Mouse (Mus musculus) kidney, adult 8-10 months (tissue): ENCODE measurements at regions not wholly inside any gene's neighbourhood (a gene's known extent, or its start where the extent isn't known, plus 50 kb on each side); places are given as distances from the start of the nearest gene placed in this dataset.
A peak's percentile ranks its signal among the peaks of the same experiment; 100 is the strongest.

Experiments used
- DNase-seq, 2 experiments: peaks; one replicate each; pipeline ENCODE4 v3.0.0; 2022

DNA sequence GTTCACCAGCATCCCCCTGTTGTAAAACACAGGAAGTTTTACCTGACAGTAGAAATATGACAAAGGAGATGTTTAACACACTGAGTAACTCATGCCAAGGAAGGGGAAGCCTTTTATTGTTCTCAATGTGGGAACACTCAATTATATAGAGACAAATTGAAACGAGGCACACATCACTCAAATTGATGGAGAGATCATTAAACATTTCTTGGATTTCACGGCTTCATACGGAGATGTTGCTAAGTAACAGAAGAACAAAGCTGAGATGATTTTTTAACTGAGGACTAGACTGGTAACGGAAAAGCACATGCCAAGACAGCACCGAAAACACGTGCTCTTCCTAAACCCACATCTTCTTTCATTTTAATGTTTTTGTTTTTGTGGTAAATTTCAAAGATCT lies 437.0 kb upstream of the Intu start:
- DNase-seq, result no peak

DNA sequence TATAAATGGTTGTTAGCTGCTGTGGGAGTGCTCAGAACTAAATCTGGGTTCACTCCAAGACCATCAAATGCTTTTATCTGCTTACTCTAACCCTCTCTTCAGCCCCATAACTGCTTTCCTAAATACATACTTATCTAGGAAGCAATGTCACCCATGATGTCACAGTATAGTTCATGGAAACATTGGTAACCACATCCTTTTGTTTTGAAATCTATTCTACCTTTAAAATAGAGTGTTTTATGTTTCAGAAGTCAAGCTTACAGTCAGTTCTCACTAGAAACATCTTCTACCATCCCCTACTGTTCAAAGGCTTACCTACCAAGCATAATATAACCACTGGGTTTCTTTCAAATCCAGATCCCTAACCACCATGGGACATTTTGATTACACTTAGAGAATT lies 436.4 kb upstream of the Intu start:
- DNase-seq, result no peak

DNA sequence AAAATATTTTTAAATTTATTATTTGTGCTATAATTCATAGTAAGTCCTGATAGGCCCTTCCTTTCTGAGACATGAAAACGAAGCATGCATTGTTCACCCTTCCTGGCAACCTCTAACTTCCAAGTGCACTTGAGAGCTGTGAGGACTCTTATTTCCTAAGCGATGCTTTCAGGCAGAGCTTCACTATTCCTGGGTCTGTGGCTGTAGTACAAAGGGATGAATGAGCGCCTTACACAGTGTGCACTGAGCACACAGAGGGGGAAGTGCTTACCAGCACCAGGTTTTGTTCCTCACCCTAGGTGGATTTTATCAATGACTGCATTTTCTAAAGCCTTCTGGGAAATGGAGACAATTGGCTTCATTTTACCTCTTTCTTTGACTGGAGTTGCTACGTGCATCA lies 428.4 kb upstream of the Intu start:
- DNase-seq, result peak; percentile 1 to 11

DNA sequence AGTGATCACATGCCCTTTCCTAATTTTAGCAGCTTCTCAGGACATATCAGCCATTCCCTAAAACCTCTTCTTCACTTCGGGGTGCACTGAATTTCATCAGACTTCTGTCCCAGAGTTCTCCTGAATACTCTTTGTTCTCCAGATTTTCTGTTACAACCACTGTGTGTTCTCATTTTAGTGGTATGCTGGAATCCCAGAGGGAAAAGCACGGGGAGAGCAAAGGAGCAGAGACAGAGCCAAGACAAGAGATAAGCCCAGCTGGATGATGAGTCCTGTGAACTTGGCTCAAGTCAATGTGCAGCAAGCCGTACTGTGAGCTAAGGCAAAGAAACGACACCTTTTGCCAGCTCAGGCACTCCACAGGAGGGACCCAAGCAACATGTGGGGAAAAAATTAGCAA lies 416.3 kb upstream of the Intu start:
- no peak for DNase-seq

DNA sequence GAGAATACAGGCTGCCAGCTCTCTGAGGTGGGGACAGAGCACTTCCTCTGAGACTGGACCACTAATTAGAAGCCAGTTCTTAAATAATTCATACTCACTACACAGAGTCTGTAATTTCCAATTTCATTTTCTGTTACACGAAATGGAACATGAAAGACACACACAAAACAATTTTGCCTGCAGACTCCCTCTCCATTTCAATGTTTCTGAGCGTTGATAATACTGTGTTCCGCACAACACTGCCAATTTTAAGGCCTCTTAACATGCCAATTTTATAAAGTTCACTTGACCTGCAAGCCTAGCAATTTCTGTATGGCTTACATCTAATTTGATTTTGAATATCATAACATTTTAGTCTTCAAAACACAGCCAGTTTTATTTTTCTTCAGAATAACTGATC lies 412.5 kb upstream of the Intu start:
- no peak for DNase-seq

DNA sequence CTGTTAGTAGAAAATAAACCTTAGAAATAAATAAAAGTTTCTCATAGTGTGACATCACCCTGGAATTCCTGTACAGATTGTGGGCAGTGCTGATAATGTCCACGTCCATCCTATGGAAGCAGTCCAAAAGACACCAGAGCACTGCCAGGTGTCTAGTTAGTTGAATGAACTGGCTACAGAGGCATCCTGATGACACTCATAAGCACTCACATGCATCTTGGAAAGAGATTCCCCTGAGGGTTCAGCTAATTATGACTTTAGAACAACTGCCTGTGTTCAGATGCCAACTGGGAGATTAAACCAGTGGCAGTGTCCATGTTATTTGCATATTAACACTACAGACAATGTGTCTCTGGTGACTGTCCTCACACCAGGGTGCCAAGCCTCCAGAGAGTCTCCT lies 411.6 kb upstream of the Intu start:
- DNase-seq, result no peak

DNA sequence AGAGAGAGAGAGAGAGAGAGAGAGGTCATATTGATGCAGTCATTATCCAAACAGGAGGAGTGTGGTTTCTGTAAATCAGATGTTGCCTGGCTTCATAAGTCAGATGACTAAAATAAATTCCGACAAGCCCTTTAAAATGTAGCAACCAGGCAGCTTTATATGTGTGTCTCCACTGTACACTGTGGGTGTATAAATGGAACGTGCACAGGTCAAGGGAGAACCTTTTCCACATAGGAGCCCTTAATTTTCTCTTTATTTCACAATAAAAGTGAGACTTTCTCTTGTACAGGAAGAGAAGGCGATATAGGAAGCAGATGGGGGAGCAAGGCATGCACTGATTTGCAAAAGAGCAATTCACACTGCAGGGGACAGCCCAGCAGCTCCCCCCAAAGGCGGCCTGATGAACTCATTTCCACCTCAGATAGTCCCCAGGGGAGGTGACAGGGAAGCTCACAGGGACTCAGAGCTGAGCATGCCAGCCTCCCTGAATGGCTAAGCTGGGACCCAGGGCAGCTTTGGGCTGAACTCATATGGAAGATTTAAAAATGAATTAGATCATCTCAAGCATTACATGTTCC lies 410.7 kb upstream of the Intu start:
- DNase-seq, result peak; percentile 4 to 23

DNA sequence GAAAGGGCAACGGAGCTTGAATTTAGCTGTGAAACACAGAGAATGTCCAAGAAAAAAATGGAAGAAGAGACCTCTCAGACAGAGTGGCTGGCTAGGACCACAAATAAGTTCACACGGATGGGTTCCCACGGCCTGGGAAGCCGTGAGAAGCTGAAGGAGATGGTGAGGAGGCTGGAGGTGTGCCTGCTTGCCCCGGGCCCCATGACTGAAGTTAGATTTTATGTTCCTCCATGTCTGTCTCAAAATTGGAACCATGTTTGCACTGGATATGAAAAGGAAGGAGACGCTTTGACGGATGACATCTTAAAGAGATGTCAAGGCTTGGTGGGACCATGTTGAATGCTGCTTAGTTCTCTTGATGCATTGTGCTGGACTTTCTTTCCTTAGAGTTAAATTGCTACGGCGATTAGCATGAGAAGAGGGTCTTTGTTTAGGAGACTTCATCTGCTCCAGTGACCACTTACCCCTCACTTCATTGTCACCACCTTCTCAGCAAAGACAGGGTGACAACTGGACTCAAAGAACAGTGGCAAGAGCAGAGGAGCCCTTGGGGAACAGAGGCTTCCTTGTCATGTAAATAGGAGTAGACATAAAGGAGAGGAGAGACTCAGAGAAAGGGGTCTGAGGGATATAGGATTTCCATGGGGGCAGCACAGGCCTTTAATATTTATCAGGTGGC lies 407.4 kb upstream of the Intu start:
- no peak for DNase-seq

DNA sequence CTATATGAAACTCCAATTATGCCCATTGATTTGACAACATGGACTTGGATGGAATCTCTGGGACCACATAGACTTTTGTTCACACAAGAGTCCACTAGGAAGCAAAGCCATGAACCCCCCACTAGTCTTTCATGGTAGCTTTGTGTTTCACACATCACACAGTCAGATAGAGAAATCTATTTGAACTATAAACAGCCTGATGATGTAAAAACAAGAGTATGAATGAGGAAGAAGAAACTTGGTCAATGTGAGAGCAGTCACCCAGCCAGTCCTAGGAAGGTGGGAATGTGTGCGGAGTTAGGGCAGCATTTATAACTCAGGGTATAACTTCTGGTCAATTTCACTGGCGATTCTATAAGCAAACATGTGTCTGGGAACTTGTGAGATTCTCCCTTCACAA lies 404.2 kb upstream of the Intu start:
- no peak for DNase-seq

DNA sequence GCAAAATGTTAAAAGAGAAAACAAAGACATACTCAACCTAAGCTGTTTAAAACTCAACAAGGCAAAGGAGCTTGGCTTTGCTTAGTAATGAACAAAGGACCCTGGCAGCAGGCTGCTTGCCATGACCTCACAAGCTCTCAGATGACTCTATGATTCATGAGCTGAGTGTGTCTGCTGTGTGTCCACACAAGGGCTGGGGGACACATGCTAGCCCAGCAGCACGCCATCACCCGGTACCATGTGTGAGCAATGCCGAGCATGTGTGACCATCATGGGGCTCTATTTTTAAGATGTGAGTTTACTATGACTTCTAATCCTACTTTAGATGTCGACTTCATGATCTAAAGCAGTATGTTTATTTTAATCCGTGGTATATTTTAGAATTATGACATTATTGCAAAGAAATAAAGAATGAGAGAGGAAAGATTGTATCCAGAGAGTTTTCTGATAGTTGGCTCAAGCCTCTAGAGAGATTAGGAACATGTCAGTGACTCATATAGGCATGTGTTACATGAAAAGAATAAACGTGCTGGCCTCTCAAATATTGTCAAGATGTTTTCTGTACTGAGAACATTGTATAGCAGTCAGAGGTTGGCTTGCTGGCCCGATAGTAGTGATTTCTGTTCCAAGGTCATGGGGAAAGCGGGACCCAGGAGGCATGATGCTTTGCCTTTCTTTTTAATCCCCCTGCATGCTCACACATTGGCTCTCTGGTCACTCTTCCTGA lies 400.1 kb upstream of the Intu start:
- no peak for DNase-seq

DNA sequence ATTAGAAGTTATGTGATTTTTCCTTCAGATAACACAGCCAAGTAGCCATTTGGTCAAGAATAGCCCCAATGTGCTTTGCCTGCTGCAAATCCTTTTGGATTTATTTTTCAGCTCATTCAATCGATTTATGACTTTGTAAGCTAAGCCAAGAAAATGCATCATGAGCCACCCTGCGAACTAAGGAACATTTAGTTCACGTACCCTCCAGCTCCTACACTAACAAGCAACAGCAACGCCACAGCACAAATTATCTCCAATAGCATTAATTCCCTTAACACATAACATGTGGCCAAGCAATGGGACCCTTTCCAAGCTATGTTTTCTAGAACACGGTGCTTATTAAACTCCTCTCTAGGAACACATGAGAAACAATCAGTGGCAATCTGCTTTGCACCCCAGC lies 392.4 kb upstream of the Intu start:
- DNase-seq, result peak in 1 of 2 experiments; percentile 25

DNA sequence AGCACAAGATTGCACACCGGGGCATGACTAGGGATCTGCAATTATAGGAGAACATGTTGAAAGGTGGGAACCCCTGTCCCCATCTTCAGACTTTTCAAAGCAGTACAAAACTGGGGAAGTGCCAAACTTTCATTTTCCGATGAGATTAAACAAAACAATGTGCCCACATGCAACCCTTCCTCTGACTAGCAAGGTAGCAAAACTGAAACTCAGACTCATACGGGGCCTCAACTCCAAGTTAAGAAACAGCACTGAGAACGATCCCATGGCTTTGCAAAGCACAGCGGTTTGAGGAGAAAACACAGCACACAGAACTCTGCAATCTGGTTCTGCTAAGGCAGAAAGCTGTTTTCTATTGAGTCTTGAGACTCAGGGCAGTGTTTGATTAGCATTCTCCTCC lies 388.9 kb upstream of the Intu start:
- no peak for DNase-seq

DNA sequence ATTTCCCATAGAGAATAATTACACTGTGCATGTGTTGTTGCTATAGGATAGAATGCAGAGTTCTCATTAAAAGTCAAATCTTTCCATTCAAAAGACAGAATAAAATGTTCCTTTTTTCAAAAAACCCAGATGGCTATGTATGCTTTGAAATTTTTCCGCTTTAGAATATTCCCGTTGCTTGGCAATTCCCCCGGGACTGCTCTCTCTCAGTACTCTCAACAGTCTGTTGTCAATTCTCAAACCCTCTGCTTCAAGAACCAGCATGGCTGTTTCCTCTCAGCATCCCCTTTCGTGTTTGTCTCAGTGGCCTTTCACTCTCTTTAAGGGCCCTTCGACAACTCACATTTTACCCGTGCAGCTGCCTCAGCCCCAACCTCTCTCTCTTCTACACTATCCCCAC lies 372.5 kb upstream of the Intu start:
- no peak for DNase-seq

DNA sequence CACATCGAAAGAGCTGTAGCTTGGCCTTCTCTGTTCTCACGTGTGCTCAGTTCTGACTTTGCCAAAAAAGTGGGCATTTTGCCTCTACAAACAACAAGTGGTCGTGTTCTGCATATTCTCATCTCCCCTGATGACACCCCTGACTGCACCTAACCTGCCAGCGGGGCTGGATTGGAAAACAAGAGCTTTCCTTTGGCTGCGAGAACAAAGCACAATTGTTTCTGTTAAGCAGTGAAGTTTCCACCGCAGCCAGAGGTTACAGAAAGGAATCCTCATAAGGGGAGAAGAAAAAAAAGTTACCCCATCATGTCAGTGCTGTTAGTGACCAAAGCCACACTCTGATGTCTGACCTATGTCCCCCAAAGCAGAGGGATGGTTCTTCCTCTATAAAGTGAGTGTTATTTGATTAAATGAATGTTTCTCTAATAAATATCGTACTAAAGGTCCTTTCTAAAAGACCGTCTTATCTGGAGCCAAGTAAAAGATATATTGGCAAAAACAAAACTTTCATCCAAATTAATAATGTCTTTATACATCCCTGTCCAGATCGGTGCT lies 371.4 kb upstream of the Intu start:
- DNase-seq, result no peak

DNA sequence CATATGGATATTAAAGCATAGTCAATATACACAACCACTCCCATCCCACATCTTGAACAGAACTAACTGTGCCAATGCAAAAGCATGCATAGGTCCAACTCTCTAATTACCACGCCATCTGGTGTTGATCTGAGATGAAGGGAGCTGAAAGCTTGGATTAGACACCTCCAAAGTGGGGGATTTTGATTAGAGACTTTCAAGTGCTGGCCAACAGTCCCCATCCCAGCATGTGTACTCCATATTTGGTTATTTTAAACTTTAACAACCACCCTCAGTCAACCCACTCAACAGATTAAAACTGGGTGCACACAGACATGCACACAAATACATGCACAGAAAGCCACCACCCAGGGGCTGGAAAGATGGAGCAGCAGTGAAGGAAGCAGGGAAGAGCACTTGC lies 366.9 kb upstream of the Intu start:
- no peak for DNase-seq

DNA sequence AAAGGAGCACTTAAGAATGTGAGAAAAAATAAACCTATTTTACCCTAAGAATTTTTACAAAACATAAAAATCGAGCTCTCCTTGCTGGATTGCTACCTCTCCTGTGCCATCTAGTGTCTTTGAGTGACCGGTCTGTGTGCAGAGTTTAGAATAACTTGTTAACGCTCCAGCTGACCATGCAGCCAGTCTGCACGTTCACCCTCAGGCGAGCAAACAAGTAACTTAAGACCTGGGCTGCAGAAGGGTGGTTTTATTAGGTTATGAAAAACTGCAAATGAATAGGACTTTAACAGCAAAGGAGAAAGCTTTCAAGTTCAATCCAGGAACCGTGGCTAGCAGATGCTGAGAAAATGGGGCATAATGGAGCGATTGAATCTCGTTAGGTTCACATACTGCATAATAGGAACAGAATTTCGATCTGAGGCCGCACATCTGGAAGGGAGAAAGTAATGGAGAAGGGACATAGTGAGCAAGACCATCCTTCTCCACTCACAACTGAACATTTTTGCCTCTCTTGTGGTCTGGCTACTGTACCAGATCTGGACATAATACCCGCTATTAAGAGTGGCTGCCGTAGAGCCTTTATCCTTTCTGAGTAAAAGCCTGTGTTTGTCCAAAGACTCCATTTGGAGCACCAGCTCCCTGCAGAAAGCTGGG lies 363.0 kb upstream of the Intu start:
- no peak for DNase-seq

DNA sequence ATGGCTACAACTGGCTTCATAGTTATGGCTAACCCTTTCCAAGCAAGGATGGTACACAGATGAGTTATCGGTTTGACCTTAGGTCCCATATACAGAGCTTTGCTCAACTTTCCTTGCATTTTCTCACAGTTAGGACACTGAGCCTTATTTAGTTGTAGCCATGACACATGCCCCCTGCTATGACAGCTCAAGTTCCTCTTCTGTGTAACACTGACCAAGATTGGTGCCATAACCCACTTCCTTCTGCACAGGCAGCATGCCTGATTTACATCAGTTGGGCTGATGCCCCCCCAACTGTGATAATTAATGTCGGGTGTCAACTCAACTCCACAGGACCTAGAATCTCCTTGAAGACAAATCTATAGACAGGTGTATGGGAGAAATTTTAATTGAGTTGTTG lies 361.5 kb upstream of the Intu start:
- no peak for DNase-seq

DNA sequence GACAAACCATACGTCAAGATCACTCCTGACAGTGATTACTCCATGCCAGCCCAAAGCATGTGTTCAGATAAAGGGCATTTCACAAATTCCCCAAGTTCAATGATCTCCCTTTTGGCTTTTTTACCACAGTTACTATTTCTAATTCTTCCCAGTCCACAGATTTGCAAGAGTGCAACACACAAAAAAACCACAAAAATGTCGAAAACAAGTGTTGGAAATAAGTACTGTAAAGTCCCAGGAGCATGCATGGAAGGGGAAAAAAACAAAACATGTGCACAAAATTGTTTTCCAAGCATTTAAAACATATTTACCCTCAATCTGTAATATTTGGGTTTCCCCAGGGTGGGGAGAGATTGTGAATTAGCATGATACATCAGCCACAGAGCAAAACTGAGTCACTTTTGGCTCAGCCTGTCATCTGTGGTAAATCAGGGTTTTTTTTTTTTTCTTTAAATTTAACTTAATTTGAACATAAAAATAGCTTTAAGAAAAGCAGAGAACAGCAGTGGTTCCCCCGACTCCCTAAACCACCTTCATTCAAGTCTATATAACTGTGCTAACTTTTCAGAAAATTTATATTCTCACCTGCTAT lies 351.3 kb upstream of the Intu start:
- no peak for DNase-seq

DNA sequence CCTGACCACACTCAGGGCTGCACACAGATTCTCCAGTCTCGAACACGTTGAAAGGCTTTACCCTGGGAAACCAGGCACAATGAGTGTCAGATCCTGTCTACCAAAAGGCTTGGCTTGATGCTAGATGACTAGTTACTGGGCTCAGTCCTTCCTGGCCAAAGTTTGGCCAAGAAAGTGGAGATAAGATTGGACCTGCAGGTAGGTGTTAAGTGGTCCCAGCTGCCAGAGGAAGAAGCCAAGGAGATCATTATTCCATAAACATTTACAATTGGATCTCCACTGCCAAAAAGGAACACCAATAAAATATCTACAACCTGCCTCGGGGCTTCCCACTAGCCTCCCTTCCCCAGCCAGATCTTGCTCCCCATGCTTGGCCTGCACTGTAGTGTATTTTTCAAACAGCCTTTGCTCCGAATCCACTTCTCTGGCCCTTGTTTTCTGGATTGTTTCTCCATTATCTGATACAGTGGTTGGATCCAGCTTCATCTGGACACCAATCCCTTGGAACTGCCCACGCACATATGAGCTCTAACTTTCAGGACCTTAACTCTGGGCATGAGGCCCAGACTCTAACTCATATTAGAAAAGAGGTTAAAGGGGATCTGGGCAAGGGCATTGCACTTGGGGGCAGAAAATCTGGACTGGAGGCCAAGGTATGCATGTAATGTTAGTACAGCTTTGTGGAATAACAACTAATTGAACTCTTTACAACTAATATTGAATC lies 345.3 kb upstream of the Intu start:
- DNase-seq, result no peak

DNA sequence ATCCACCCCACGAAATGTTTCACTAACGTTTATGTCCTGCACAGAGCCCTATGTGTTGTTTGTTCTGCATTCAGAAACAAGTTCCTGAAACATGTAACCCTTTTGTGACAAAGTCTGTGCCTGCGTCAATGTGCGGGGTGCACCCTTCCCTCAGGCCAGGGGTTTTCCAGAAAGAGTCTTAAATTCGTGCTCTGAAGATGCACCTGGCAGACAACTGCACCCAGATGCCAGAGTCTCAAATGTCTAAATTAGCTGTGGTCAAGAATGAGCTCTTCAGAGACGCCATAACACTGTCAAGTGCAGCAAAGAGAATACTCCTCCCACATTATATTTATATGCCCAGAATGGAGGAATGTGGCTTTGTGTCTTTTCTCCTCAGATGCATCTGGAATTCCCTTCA lies 341.6 kb upstream of the Intu start:
- no peak for DNase-seq

DNA sequence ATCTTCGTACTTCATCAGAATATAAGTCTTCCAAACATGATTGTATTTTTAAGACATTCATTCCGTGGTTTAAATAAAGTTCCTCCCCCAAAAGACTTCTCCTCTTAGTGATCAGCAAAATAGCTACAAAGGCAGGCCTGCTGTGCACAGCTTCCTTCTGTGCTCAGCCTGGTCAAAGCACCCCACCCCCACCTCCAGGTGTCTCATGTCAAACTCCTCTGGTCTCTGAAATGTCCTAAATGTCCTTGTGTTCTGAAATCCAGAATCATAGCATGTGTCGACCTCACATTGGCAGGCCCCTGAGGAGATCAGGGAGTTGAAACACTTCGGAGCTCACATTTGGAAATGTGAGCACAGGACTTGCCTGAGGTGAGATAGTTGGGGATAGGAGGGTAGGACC lies 341.1 kb upstream of the Intu start:
- DNase-seq, result no peak

DNA sequence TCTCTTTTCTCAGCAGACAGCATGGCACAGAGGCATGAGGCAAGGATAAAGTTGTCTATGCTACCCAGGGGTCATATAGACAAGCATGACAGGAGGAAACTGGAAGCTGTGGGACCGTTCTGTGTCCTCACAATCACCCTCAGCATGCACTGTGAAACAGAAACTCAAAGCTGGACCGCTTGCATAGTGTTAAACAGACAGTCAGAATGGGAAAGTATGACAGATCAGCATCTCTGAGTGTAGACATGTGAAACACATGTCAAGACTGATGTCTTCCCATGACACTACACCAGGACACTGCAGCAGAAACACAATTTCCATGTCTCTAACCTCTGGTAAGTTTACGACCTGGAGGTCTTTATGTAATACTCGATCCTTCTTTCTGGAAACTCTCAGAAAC lies 330.9 kb upstream of the Intu start:
- no peak for DNase-seq

DNA sequence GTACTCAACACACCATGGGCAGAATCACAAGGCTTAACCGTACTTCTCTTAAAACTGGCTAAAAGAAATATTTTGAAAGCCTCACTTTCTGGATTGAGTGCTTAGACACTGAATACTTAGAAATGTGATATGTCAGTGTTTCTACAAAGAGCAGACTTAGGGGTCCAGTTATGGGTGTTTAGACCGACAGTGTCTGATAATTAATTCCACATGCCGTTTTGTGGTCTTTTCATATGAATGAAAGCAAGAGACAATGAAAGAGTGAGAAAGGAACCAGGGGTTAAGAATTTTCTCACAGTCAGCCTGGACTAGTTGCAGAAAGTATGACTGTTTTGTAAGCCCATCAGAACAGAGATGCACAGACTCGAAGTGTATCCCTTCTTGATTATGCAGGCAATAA lies 324.8 kb upstream of the Intu start:
- no peak for DNase-seq
